Comparison of ENCODE assay signal across 28 mouse cellular contexts in genomic region chr19:56797376-56797775, GRCm38 (mm10). TPM values are rescaled to one million over a fixed set of nuclear protein-coding genes. Genes with fewer than 3 reads are reported as not detected.
DNase-seq lines count a peak whose midpoint lies in the region; ATAC-seq and TF ChIP-seq lines count a peak whose summit lies in the region.
"Had no signal": no experiment of that assay in that cellular context is flagged by ENCODE, and none has a peak within 500 bp of the region (broad histone marks: within the 10 kb centered on the region; RNA-seq: fewer than 3 reads in every experiment).

No protein-coding gene starts in this region.

- TF ChIP-seq CTCF in G1E (IDR thresholded peaks at IDR 0.05; ENCODE audit: low read depth, low read length): no peak

- intact Hi-C loops in left cerebral cortex, postnatal 25 days (cut with DNase I): no loop called here

- DNase-seq in A20 (ENCODE audit: low read depth, low spot score) (peak; percentile 82), G1E (ENCODE audit: low spot score) (peak; percentile 51)
- DNase-seq in splenic B cell, adult 2 months (ENCODE audit: low read depth, low spot score): peak; percentile 79
- no peak for DNase-seq in thymus, postnatal 14 days
- no peak for DNase-seq in left cerebral cortex, postnatal 25 days (ENCODE audit: low spot score in 2 of 2)
- no peak for DNase-seq in heart, adult 9 months (ENCODE audit: low spot score in 2 of 2)
- DNase-seq: adrenal gland, adult 8-10 months; cerebellum, adult 8-10 months; cerebellum, postnatal 36 days; embryo, embryonic 11 days; gastrocnemius, adult 2 months; gastrocnemius, postnatal 36 days; heart, postnatal 14 days; kidney, postnatal 25 days; right cerebral cortex, postnatal 25 days; thymus, adult 2 months; thymus, postnatal 4 days had no signal

- no peak for ATAC-seq in G1E (ENCODE audit: extremely low read depth, insufficient number of reproducible peaks, low FRiP score, poor library complexity, severe bottlenecking)
- ATAC-seq in hematopoietic stem cell, adult 5-6 weeks (replicated peaks in 1 of 2; ENCODE audit: insufficient read depth in 1 of 2, low FRiP score in 2 of 2, low TSS enrichment in 1 of 2, low read depth in 1 of 2, poor library complexity in 2 of 2, severe bottlenecking in 2 of 2): peak; percentile 72 to 78
- ATAC-seq: activated CD4-positive, CD25-positive, alpha-beta regulatory T cell, adult 4 months; forebrain, embryonic 16.5 days; intestine, postnatal 0 days had no signal

- H3K4me1 ChIP-seq in G1E (ENCODE audit: insufficient read depth, low read depth, low read length): peaks cover 78% of the 10 kb centered on the region
- H3K4me1 ChIP-seq: embryonic facial prominence, embryonic 12.5 days; limb, embryonic 13.5 days; midbrain, embryonic 12.5 days; neural tube, embryonic 15.5 days had no signal

- H3K27me3 ChIP-seq in G1E (ENCODE audit: insufficient read depth, low read length): no peaks in the 10 kb centered on the region
- no peaks in the 10 kb centered on the region for H3K27me3 ChIP-seq in splenic B cell, adult 2 months (ENCODE audit: control insufficient read depth, insufficient read depth, low read length, poor library complexity, severe bottlenecking)
- H3K27me3 ChIP-seq: embryonic facial prominence, embryonic 12.5 days; limb, embryonic 13.5 days; lung, embryonic 15.5 days; megakaryocyte, embryonic 14.5 days; midbrain, embryonic 12.5 days; neural tube, embryonic 15.5 days had no signal

- peak overlapping the region; percentile 59; the same call in 1 of the 2 replicates for H3K4me3 ChIP-seq in G1E (ENCODE audit: low read depth, low read length)
- H3K4me3 ChIP-seq: embryonic facial prominence, embryonic 12.5 days; gastrocnemius, adult 2 months; limb, embryonic 13.5 days; lung, embryonic 15.5 days; megakaryocyte, embryonic 14.5 days; midbrain, embryonic 12.5 days; neural tube, embryonic 15.5 days had no signal

- peaks cover 78% of the 10 kb centered on the region for H3K36me3 ChIP-seq in G1E (replicated peaks)
- H3K36me3 ChIP-seq in splenic B cell, adult 2 months (ENCODE audit: control insufficient read depth, insufficient read depth, low read length, poor library complexity, severe bottlenecking): peaks cover 17% of the 10 kb centered on the region

- H3K9me3 ChIP-seq in G1E (replicated peaks): no peaks in the 10 kb centered on the region
- H3K9me3 ChIP-seq: embryonic facial prominence, embryonic 12.5 days; limb, embryonic 13.5 days; lung, embryonic 15.5 days; megakaryocyte, embryonic 14.5 days; midbrain, embryonic 12.5 days; neural tube, embryonic 15.5 days had no signal

RNA-seq across cellular contexts. Expression of gene Ccdc186, which starts 24.6 kb away (rescaled TPM):
- 86.8 and 118 TPM in 2 replicates for total RNA-seq in G1E (2014; fragmentation: Nextera tagmentation)
- total RNA-seq in G1E (2017): 275 and 319 TPM in 2 replicates
- 2.7 and 3.0 TPM in 2 replicates for polyA plus RNA-seq in G1E (2012)
- 26.5 and 28.8 TPM in 2 replicates for total RNA-seq in hematopoietic stem cell, adult 5-6 weeks (2017)
- total RNA-seq in left cerebral cortex, postnatal 25 days (2021): 10 to 100 TPM; 52.1 to 56.0 TPM

RNA-seq across cellular contexts. Expression of gene Tdrd1, which starts 28.6 kb away (rescaled TPM):
- not detected in 2 replicates for total RNA-seq in G1E (2014; fragmentation: Nextera tagmentation)
- total RNA-seq in G1E (2017): under 0.01 and 0.05 TPM in 2 replicates
- not detected in 2 replicates for polyA plus RNA-seq in G1E (2012)
- total RNA-seq in hematopoietic stem cell, adult 5-6 weeks (2017): not detected in 2 replicates
- under 1 TPM; 0.25 to 0.39 TPM for total RNA-seq in left cerebral cortex, postnatal 25 days (2021)
- total RNA-seq: gastrocnemius, adult 2 months; gastrocnemius, postnatal 36 days; heart, adult 8-10 months had no signal
- polyA plus RNA-seq: activated CD4-positive, CD25-positive, alpha-beta regulatory T cell, adult 4 months had no signal

Comparison
In these comparisons a context has a peak if more than half of its experiments do, and no peak if none do; other contexts are left out.
1. DNase-seq: peak in A20 (single experiment), G1E (single experiment) and splenic B cell, adult 2 months (single experiment); none in thymus, postnatal 14 days (single experiment), left cerebral cortex, postnatal 25 days (0 of 2) and heart, adult 9 months (0 of 2).